Mouse (Mus musculus) forebrain, postnatal 0 days (tissue): ENCODE results near the gene Plxna2. TPM values are rescaled to one million over a fixed set of nuclear protein-coding genes. Genes with fewer than 3 reads are reported as not detected.
A peak's percentile ranks its signal among the peaks of the same experiment; 100 is the strongest.

ENCODE experiments used
- ATAC-seq: fragments of 200-750 bp; cut with Nextera tagmentation; 2 replicates; pipeline ENCODE4 v1.8.0; 2017; ENCODE audit warnings: mild to moderate bottlenecking, moderate library complexity
- DNase-seq: peaks from one replicate; pipeline ENCODE4 v3.0.0-alpha.2; 2015
- H3K27ac ChIP-seq: fragments of 300-500 bp; sonication (generic); 2 replicates; pipeline ENCODE4 v1.5.1; 2014; ENCODE audit warnings: low read depth, mild to moderate bottlenecking, antibody characterized with exemption, low read length, moderate library complexity, mixed read lengths
- H3K27me3 ChIP-seq: fragments of 300-500 bp; sonication (generic); 2 replicates; pipeline ENCODE4 v1.6.1; 2014; ENCODE audit warnings: mild to moderate bottlenecking, low read length, mixed read lengths; ENCODE audit not compliant: insufficient read depth
- H3K36me3 ChIP-seq: fragments of 300-500 bp; sonication (generic); 2 replicates; pipeline ENCODE4 v1.6.1; 2014; ENCODE audit warnings: mild to moderate bottlenecking, moderate library complexity; ENCODE audit not compliant: insufficient read depth
- H3K4me1 ChIP-seq: fragments of 300-500 bp; sonication (generic); 2 replicates; pipeline ENCODE4 v1.6.1; 2014; ENCODE audit warnings: antibody characterized with exemption; ENCODE audit not compliant: insufficient read depth
- H3K4me2 ChIP-seq: fragments of 300-500 bp; sonication (generic); 2 replicates; pipeline ENCODE4 v1.6.1; 2014; ENCODE audit warnings: low read depth, mild to moderate bottlenecking, moderate library complexity
- H3K4me3 ChIP-seq: fragments of 300-500 bp; sonication (generic); 2 replicates; pipeline ENCODE4 v1.5.1; 2014; ENCODE audit warnings: low read depth, low read length, mixed read lengths
- H3K9ac ChIP-seq: fragments of 300-500 bp; sonication (generic); 2 replicates; pipeline ENCODE4 v1.6.1; 2014; ENCODE audit warnings: mild to moderate bottlenecking
- H3K9me3 ChIP-seq: fragments of 300-500 bp; sonication (generic); 2 replicates; pipeline ENCODE4 v1.6.1; 2016; ENCODE audit warnings: low read length
- CTCF ChIP-seq: sonication (generic); IDR thresholded peaks from 2 replicates; pipeline ENCODE4 v1.5.1; 2016; ENCODE audit warnings: antibody characterized with exemption, control low read depth, low read depth
- WGBS: fragments of 180-500 bp; shearing (Covaris S2); extraction: QIAGEN DNeasy Blood & Tissue Kit; methylation state at CpG from one replicate; pipeline ENCODE4 v1.1.7; 2014; 5-methylcytosine and 5-hydroxymethylcytosine counted together
- polyA plus RNA-seq: library from polyadenylated mRNA; unstranded; fragments of >200 nt; fragmentation: Nextera tagmentation; extraction: Ambion mirVana; gene quantifications from 2 replicates; pipeline ENCODE4 v1.2.1, GENCODE M21; 2015
- total RNA-seq: library from RNA; depleted of rRNA; stranded (reverse); fragments of >200 nt; gene quantifications from 2 replicates; pipeline ENCODE4 v1.2.3, GENCODE M21; 2014

Gene Plxna2
- total and polyA plus RNA-seq, 2 experiments from 2014 or later: 18.6 to 83.6 TPM

DNA sequence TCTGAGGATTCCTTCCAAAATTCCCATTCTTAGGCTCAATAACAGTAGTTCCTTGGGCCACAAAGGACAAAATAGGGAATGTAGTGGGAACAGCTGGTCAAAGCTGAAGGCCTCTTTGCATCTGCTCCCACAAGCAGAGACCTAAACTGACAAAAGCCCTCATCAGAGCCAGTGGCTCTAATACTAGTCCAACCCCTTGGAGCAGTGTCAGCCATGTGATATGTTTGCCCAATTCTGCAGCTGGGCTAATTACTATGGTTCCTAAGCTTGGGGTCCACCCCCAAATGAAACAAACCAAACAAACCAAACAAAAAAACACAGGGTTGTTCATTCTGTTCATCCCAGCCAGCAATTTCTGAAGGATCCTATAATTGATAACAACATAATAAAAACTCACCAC is 217.2 kb downstream of the Plxna2 start:
- H3K36me3 ChIP-seq: no peaks in the 10 kb centered on the region
- H3K9me3 ChIP-seq: no peaks in the 10 kb centered on the region
- H3K4me2 ChIP-seq: no peak overlapping the region
- no peak for TF ChIP-seq CTCF
- ATAC-seq (peak; percentile 91), DNase-seq (peak; percentile 38)
- no peaks in the 10 kb centered on the region for H3K4me1 ChIP-seq
- no peak overlapping the region for H3K4me3 ChIP-seq
- no peaks in the 10 kb centered on the region for H3K27me3 ChIP-seq
- H3K9ac ChIP-seq: no peak overlapping the region
- H3K27ac ChIP-seq: no peak overlapping the region

DNA sequence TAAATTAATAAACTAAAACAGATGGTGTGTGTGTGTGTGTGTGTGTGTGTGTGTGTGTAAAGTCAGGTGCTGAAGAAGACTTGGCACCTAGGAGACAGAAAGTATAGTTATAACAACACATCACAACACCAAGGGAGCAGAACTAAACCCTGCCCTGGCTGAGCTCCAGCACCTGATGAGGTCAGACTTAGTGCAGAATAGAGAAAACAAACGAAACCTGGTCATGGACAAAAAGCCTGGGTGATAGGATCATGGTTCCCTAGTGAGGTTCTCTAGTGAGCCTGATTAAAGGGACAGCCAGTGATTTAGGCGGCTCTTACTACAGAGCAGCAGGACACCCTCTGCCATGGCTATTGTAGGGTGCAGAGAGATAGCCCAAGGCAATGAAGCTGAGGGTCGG is 218.2 kb downstream of the Plxna2 start:
- H3K27me3 ChIP-seq: no peaks in the 10 kb centered on the region
- no peak overlapping the region for H3K4me3 ChIP-seq
- H3K4me2 ChIP-seq: no peak overlapping the region
- TF ChIP-seq CTCF: no peak
- 49% methylated on average over 3 of the region's 3 CpGs for WGBS
- H3K27ac ChIP-seq: no peak overlapping the region
- DNase-seq (no peak), ATAC-seq (no peak)
- no peaks in the 10 kb centered on the region for H3K9me3 ChIP-seq
- no peaks in the 10 kb centered on the region for H3K4me1 ChIP-seq
- no peak overlapping the region for H3K9ac ChIP-seq
- H3K36me3 ChIP-seq: no peaks in the 10 kb centered on the region

DNA sequence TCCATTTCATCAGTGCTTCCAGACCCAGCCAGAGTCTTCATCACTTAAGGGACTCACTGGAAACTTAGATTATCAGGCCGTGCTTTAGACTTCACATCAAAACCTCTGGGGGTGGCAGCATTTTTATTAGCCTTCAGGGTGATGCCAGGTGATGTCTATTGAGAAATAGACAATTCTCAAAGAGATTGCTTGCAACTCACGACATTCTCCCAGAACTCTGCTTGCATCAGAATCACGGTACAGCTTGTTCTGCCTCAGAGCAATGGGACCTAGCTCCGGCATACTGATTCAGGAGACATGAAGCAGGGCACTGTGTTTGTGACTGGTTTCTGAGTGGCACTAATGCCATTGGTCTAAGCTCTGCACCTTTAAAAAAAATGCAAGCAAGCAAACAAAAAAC is 218.7 kb downstream of the Plxna2 start:
- no peaks in the 10 kb centered on the region for H3K27me3 ChIP-seq
- ATAC-seq: no peak
- no peaks in the 10 kb centered on the region for H3K4me1 ChIP-seq
- WGBS: 77% methylated on average over 4 of the region's 4 CpGs
- H3K4me2 ChIP-seq: no peak overlapping the region
- DNase-seq: no peak
- H3K4me3 ChIP-seq: no peak overlapping the region
- no peaks in the 10 kb centered on the region for H3K9me3 ChIP-seq
- H3K36me3 ChIP-seq: no peaks in the 10 kb centered on the region
- H3K27ac ChIP-seq: no peak overlapping the region
- TF ChIP-seq CTCF: no peak
- H3K9ac ChIP-seq: no peak overlapping the region

DNA sequence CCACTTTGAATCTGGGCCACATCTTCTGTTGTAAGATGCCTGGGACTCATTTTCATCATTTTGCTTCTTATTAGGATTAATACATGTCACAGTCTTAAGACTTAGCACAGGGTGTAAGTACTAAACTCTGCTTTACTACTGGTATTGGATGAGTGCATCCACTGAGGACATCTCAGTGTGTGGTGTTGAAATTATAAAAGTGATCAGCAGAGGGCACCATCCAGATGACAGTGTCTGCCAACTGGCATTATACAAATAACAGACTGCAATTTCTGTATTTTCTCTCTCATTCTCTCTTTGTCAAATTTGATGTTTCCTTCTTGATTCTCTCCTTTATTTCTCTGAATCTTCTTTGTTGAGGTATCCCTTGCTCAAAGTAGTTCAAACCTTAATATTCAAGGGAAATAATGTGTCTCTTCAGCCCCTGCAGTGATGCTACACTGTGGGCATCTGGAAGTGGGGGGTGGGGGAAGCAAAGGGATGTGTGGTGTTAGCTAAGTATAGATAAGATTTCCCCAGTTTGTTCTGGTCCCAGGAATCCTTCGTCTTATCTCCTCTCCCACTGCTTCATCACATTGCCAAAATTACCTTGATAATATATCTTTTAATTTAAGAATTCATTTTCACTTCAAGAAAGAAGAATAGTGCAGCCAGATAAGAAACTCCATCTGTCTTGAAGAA is 221.4 kb downstream of the Plxna2 start:
- Histone ChIP-seq H3K36me3 (no peaks in the 10 kb centered on the region), H3K4me1 (no peaks in the 10 kb centered on the region), H3K9ac (no peak overlapping the region), H3K27ac (no peak overlapping the region), H3K27me3 (no peaks in the 10 kb centered on the region), H3K4me3 (no peak overlapping the region), H3K9me3 (no peaks in the 10 kb centered on the region), H3K4me2 (no peak overlapping the region)
- 33% methylated on average over 1 of the region's 1 CpGs for WGBS
- peak; percentile 68; the same call in 1 of the 2 replicates for ATAC-seq
- DNase-seq: peak; percentile 74
- TF ChIP-seq CTCF: peak; percentile 69

DNA sequence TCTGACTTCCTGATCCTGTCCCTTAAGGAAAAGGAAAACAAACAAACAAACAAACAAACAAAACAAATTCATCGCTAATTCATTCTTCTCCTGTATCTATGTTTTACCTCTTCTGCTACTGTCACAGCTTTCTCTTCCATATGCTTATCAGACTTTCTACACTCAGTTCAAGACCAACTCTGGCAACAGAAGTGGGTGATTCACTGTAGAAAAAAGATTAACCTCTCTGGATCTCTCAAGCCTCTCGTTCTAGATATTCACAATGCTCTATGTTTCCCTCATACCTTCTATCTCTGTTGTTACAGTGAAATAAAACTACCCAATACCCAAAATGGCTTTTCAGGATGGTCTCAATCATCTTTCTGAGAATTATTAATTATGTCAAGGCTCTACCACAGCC is 225.0 kb downstream of the Plxna2 start:
- H3K9ac ChIP-seq: no peak overlapping the region
- TF ChIP-seq CTCF: no peak
- H3K27ac ChIP-seq: no peak overlapping the region
- DNase-seq (no peak), ATAC-seq (no peak)
- no peak overlapping the region for H3K4me3 ChIP-seq
- WGBS: 93% methylated on average over 2 of the region's 2 CpGs
- H3K36me3 ChIP-seq: no peaks in the 10 kb centered on the region
- no peak overlapping the region for H3K4me2 ChIP-seq
- H3K27me3 ChIP-seq: no peaks in the 10 kb centered on the region
- H3K9me3 ChIP-seq: no peaks in the 10 kb centered on the region
- H3K4me1 ChIP-seq: no peaks in the 10 kb centered on the region

DNA sequence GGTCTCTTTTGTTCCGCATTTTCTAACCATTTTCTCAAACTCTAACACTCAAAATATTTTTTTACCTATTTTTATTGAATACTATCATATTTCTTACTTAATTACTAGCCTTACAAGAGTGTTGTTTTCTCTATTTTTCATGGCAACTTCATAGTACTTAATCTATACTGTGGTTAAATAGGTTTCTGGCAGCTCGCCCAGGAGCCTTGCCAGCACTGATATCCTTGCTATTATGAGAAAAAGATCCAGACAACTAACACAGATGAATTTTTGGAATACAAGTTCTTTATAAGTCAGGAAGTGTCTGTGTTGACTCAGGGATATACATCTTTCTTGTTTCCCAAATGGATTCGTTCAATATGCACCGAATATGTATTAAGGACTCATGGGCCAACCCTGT is 229.0 kb downstream of the Plxna2 start:
- Histone ChIP-seq H3K27ac (no peak overlapping the region), H3K9ac (no peak overlapping the region), H3K27me3 (no peaks in the 10 kb centered on the region), H3K36me3 (no peaks in the 10 kb centered on the region), H3K4me3 (no peak overlapping the region), H3K4me2 (no peak overlapping the region), H3K4me1 (0 out of 2 replicates have a peak, but pooled peaks cover 5% of the 10 kb centered on the region), H3K9me3 (no peaks in the 10 kb centered on the region)
- ATAC-seq (no peak), DNase-seq (no peak)
- WGBS: 84% methylated on average over 4 of the region's 4 CpGs
- no peak for TF ChIP-seq CTCF

DNA sequence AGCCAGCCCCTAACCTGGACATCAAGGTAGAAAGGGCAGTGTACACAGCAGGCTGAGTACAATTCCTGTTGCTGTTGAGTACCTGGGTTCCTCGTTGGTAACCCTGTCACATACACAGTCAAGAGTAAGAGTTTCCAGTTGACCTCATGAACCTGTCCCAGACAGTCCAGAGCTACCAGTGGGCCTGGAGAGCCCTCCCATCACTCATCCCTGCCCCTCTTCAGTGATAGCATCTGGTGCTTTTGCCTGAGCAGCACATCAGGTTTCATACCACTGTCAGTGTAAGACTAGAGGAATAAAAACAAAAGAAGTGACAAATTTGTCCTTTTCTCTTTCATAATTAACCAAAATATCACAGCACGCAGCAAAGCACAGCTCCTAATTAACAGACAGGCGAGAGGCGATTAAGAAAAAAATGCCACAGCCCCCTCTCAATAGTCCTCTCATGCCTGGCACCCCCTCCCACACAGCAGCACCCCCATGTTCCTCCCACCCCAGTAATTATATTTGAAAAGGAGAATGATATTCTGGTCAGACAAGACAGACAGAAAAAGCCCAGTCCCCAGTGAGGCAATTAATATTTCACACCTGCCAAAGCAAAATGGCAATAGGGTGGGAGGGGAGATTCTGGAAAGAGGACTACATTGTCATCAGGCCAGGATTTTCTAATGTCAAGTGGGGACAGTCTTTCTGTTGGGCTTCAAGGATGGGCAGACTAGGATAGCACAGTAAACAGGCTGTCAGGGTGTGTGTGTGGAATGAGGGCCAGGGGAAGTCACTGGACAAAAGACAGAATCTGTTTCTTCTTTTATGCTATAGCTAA is 233.4 kb downstream of the Plxna2 start:
- Histone ChIP-seq H3K9me3 (no peaks in the 10 kb centered on the region), H3K36me3 (no peaks in the 10 kb centered on the region), H3K4me3 (no peak overlapping the region), H3K27ac (no peak overlapping the region), H3K9ac (no peak overlapping the region), H3K4me2 (no peak overlapping the region), H3K27me3 (no peaks in the 10 kb centered on the region), H3K4me1 (0 out of 2 replicates have a peak, but pooled peaks cover 5% of the 10 kb centered on the region)
- WGBS: 24% methylated on average over 4 of the region's 4 CpGs
- ATAC-seq (peak; percentile 32), DNase-seq (peak; percentile 24)
- no peak for TF ChIP-seq CTCF
